Mouse (Mus musculus): ENCODE results near the gene Zscan4-ps3. TPM values are rescaled to one million over a fixed set of nuclear protein-coding genes. Genes with fewer than 3 reads are reported as not detected.
"Not testable (repeated sequence)": the region's sequence is repeated elsewhere in the genome, so short reads cannot be mapped to it uniquely, and the experiment has no call there.

Gene Zscan4-ps3
- not detected in 2 replicates for polyA plus RNA-seq (2015; fragmentation: Nextera tagmentation; extraction: Ambion mirVana)

GRCm38 (mm10) chr7:11609008-11609407 is at the start of gene Zscan4-ps3:
TSS of gene Zscan4-ps3 (plus strand) at chr7:11609308.
- not testable (repeated sequence) for H3K27ac ChIP-seq; H3K9me3 ChIP-seq (replicated peaks); H3K9ac ChIP-seq; H3K27me3 ChIP-seq; H3K4me3 ChIP-seq; H3K4me2 ChIP-seq; H3K36me3 ChIP-seq (ENCODE audit: poor library complexity, severe bottlenecking); ATAC-seq; H3K4me1 ChIP-seq
- 84% methylated on average over 2 of the region's 2 CpGs for WGBS

GRCm38 (mm10) chr7:11617082-11617481 is 8.0 kb downstream of the Zscan4-ps3 start:
- ATAC-seq; H3K4me2 ChIP-seq; H3K27ac ChIP-seq; H3K36me3 ChIP-seq (ENCODE audit: poor library complexity, severe bottlenecking); H3K4me3 ChIP-seq; H3K9me3 ChIP-seq (replicated peaks); H3K27me3 ChIP-seq; H3K4me1 ChIP-seq; H3K9ac ChIP-seq: not testable (repeated sequence)
- 9% methylated on average over 8 of the region's 8 CpGs for WGBS

Other genes with a start within 250 kb of the Zscan4-ps3 start
- not detected in 2 replicates for gene Zscan4f, start 211.4 kb upstream of the Zscan4-ps3 start, polyA plus RNA-seq (2015; fragmentation: Nextera tagmentation; extraction: Ambion mirVana)
- not detected in 2 replicates for gene Zscan4-ps2, start 95.0 kb upstream of the Zscan4-ps3 start, polyA plus RNA-seq (2015; fragmentation: Nextera tagmentation; extraction: Ambion mirVana)
- not detected in 2 replicates for gene Vmn1r72, start 70.8 kb downstream of the Zscan4-ps3 start, polyA plus RNA-seq (2015; fragmentation: Nextera tagmentation; extraction: Ambion mirVana)
- gene Vmn1r73, start 121.0 kb downstream of the Zscan4-ps3 start, polyA plus RNA-seq (2015; fragmentation: Nextera tagmentation; extraction: Ambion mirVana) = not detected in 2 replicates
- not detected in 2 replicates for gene Vmn1r74, start 224.7 kb downstream of the Zscan4-ps3 start, polyA plus RNA-seq (2015; fragmentation: Nextera tagmentation; extraction: Ambion mirVana)